Mouse (Mus musculus) stomach, postnatal 0 days (tissue): ENCODE results near the gene Kcnab2. TPM values are rescaled to one million over a fixed set of nuclear protein-coding genes. Genes with fewer than 3 reads are reported as not detected.

Source experiments
- ATAC-seq: fragments of 200-750 bp; cut with Nextera tagmentation; 2 replicates; pipeline ENCODE4 v1.8.0; 2017; ENCODE audit not compliant: low FRiP score, low TSS enrichment
- DNase-seq: peaks from one replicate; pipeline ENCODE4 v3.0.0-alpha.2; 2016; ENCODE audit warnings: low spot score
- H3K27ac ChIP-seq: fragments of 300-500 bp; sonication (generic); replicated peaks from 2 replicates; pipeline ENCODE4 v1.5.1; 2014; ENCODE audit warnings: mild to moderate bottlenecking, control low read depth
- H3K27me3 ChIP-seq: fragments of 300-500 bp; sonication (generic); 2 replicates; pipeline ENCODE4 v1.6.1; 2014; ENCODE audit warnings: low read length; ENCODE audit not compliant: control insufficient read depth, insufficient read depth
- H3K36me3 ChIP-seq: fragments of 300-500 bp; sonication (generic); 2 replicates; pipeline ENCODE4 v1.6.1; 2014; ENCODE audit warnings: low read length, mixed read lengths; ENCODE audit not compliant: control insufficient read depth, insufficient read depth
- H3K4me1 ChIP-seq: fragments of 300-500 bp; sonication (generic); replicated peaks from 2 replicates; pipeline ENCODE4 v1.6.1; 2014; ENCODE audit warnings: antibody characterized with exemption; ENCODE audit not compliant: control insufficient read depth, insufficient read depth
- H3K4me2 ChIP-seq: fragments of 300-500 bp; sonication (generic); replicated peaks from 2 replicates; pipeline ENCODE4 v1.6.1; 2014; ENCODE audit warnings: low read depth, mild to moderate bottlenecking, control low read depth, moderate library complexity
- H3K4me3 ChIP-seq: fragments of 300-500 bp; sonication (generic); 2 replicates; pipeline ENCODE4 v1.5.1; 2014; ENCODE audit warnings: low read depth, low read length, control low read depth
- H3K9ac ChIP-seq: fragments of 300-500 bp; sonication (generic); 2 replicates; pipeline ENCODE4 v1.6.1; 2014; ENCODE audit warnings: mild to moderate bottlenecking, low read length, control low read depth, mixed read lengths
- H3K9me3 ChIP-seq: fragments of 300-500 bp; sonication (generic); 2 replicates; pipeline ENCODE4 v1.6.1; 2016; ENCODE audit warnings: low read length; ENCODE audit not compliant: control insufficient read depth
- CTCF ChIP-seq: IDR thresholded peaks from 2 replicates; pipeline ENCODE4 v1.5.1; 2016; ENCODE audit warnings: antibody characterized with exemption, low read depth, mild to moderate bottlenecking, moderate library complexity
- EP300 ChIP-seq: optimal IDR thresholded peaks from 2 replicates; pipeline ENCODE3; 2016; ENCODE audit warnings: antibody characterized with exemption
- WGBS: fragments of 180-500 bp; shearing (Covaris S2); extraction: QIAGEN DNeasy Blood & Tissue Kit; methylation state at CpG from one replicate; pipeline ENCODE4 v1.1.7; 2014; 5-methylcytosine and 5-hydroxymethylcytosine counted together
- polyA plus RNA-seq: library from polyadenylated mRNA; unstranded; fragments of >200 nt; fragmentation: Nextera tagmentation; extraction: Ambion mirVana; gene quantifications from 2 replicates; pipeline ENCODE4 v1.2.1, GENCODE M21; 2015

Kcnab2 gene
- polyA plus RNA-seq, 1 experiment from 2014 or later, result 1.2 TPM

GRCm38 (mm10) chr4:152491250-152491899 lies 13.7 kb upstream of the Kcnab2 start:
- no peaks in the 10 kb centered on the region for H3K9me3 ChIP-seq
- H3K9ac ChIP-seq, result no peak overlapping the region
- no peaks in the 10 kb centered on the region for H3K36me3 ChIP-seq
- no peaks in the 10 kb centered on the region for H3K4me1 ChIP-seq
- no peak overlapping the region for H3K4me3 ChIP-seq
- DNase-seq (peak; percentile 62), ATAC-seq (no peak)
- TF ChIP-seq EP300 (no peak), CTCF (peak; percentile 77)
- H3K4me2 ChIP-seq, result no peak overlapping the region
- H3K27ac ChIP-seq, result no peak overlapping the region
- 56% methylated on average over 15 of the region's 15 CpGs for WGBS
- H3K27me3 ChIP-seq, result no peaks in the 10 kb centered on the region

GRCm38 (mm10) chr4:152490311-152490710 lies 12.6 kb upstream of the Kcnab2 start:
- 78% methylated on average over 14 of the region's 14 CpGs for WGBS

GRCm38 (mm10) chr4:152488046-152488445 lies 10.4 kb upstream of the Kcnab2 start:
- H3K27ac ChIP-seq, result no peak overlapping the region
- WGBS, result 81% methylated on average over 10 of the region's 10 CpGs
- H3K27me3 ChIP-seq, result no peaks in the 10 kb centered on the region
- no peaks in the 10 kb centered on the region for H3K9me3 ChIP-seq
- DNase-seq (no peak), ATAC-seq (no peak)
- H3K4me2 ChIP-seq, result no peak overlapping the region
- no peak for TF ChIP-seq CTCF
- no peak for TF ChIP-seq EP300
- H3K9ac ChIP-seq, result no peak overlapping the region
- no peaks in the 10 kb centered on the region for H3K36me3 ChIP-seq
- no peaks in the 10 kb centered on the region for H3K4me1 ChIP-seq
- no peak overlapping the region for H3K4me3 ChIP-seq

More at GRCm38 (mm10) chr4:152490311-152490710, 12.6 kb upstream of the Kcnab2 start:
- Histone ChIP-seq H3K27ac (no peak overlapping the region), H3K4me3 (no peak overlapping the region), H3K9me3 (no peaks in the 10 kb centered on the region), H3K4me1 (no peaks in the 10 kb centered on the region), H3K36me3 (no peaks in the 10 kb centered on the region), H3K4me2 (no peak overlapping the region), H3K27me3 (no peaks in the 10 kb centered on the region), H3K9ac (no peak overlapping the region)
- no peak for DNase-seq
- TF ChIP-seq EP300, result no peak
- no peak for TF ChIP-seq CTCF
- ATAC-seq, result no peak

GRCm38 (mm10) chr4:152480426-152480825 lies 2.8 kb upstream of the Kcnab2 start:
- Histone ChIP-seq H3K36me3 (no peaks in the 10 kb centered on the region), H3K27me3 (no peaks in the 10 kb centered on the region), H3K4me3 (no peak overlapping the region), H3K27ac (no peak overlapping the region), H3K4me2 (no peak overlapping the region), H3K4me1 (0 out of 2 replicates have a peak, but pooled peaks cover 2% of the 10 kb centered on the region), H3K9me3 (no peaks in the 10 kb centered on the region), H3K9ac (no peak overlapping the region)
- 49% methylated on average over 8 of the region's 8 CpGs for WGBS
- DNase-seq (no peak), ATAC-seq (no peak)
- no peak for TF ChIP-seq EP300
- no peak for TF ChIP-seq CTCF

GRCm38 (mm10) chr4:152478224-152478567 lies 525 bp upstream of the Kcnab2 start:
- no peak for TF ChIP-seq CTCF
- TF ChIP-seq EP300, result no peak
- Histone ChIP-seq H3K36me3 (no peaks in the 10 kb centered on the region), H3K4me2 (peak overlapping the region; percentile 78), H3K9me3 (no peaks in the 10 kb centered on the region), H3K4me1 (0 out of 2 replicates have a peak, but pooled peaks cover 2% of the 10 kb centered on the region), H3K4me3 (peak overlapping the region; percentile 76), H3K9ac (peak overlapping the region; percentile 75), H3K27me3 (no peaks in the 10 kb centered on the region), H3K27ac (peak overlapping the region; percentile 75; the same call in 1 of the 2 replicates)
- ATAC-seq (0 out of 2 replicates have a peak, but pooled peaks have one; percentile 8), DNase-seq (no peak)
- WGBS, result 0% methylated on average over 13 of the region's 13 CpGs

- Histone ChIP-seq H3K36me3 (no peaks in the 10 kb centered on the region), H3K4me1 (0 out of 2 replicates have a peak, but pooled peaks cover 2% of the 10 kb centered on the region), H3K9me3 (no peaks in the 10 kb centered on the region), H3K4me3 (peak overlapping the region; percentile 76), H3K27ac (no peak overlapping the region), H3K4me2 (peak overlapping the region; percentile 78), H3K27me3 (no peaks in the 10 kb centered on the region), H3K9ac (0 out of 2 replicates have a peak overlapping the region, but pooled peaks have one; percentile 23)
- DNase-seq, result no peak
- no peak for ATAC-seq
- WGBS, result 0% methylated on average over 10 of the region's 21 CpGs
- TF ChIP-seq EP300, result no peak
- TF ChIP-seq CTCF, result no peak
These were observed 585 bp downstream of the Kcnab2 start for GRCm38 (mm10) chr4:152477106-152477465.
